In genomic region chr3:107630682-107631522, GRCm38 (mm10) we compare ENCODE assay signal across 8 mouse cellular contexts. TPM values are rescaled to one million over a fixed set of nuclear protein-coding genes. Genes with fewer than 3 reads are reported as not detected.
DNase-seq lines count a peak whose midpoint lies in the region; ATAC-seq lines count a peak whose summit lies in the region.

TSS of gene Gm10961 (plus strand) at chr3:107631322.

- intact Hi-C loops in left cerebral cortex, postnatal 4 days (cut with DNase I): no loop called here

- ATAC-seq in intestine, embryonic 16.5 days: peak; percentile 79

- DNase-seq in thymus, postnatal 0 days (ENCODE audit: low spot score): peak; percentile 16
- DNase-seq in thymus, postnatal 4 days: no peak
- DNase-seq in c-Kit-negative CD71-positive TER-119-positive erythroid progenitor cells, embryonic 14.5 days (ENCODE audit: low read depth, low spot score): peak; percentile 20
- peak; percentile 29 for DNase-seq in forelimb bud, embryonic 11.5 days (ENCODE audit: low read depth, low spot score)
- peak; percentile 77 for DNase-seq in left cerebral cortex, postnatal 4 days
- DNase-seq in midbrain, embryonic 10.5 days (ENCODE audit: low spot score): no peak
- DNase-seq in thymus, postnatal 25 days: no peak

- no peaks in the 10 kb centered on the region for H3K27me3 ChIP-seq in intestine, embryonic 16.5 days (replicated peaks; ENCODE audit: control insufficient read depth, insufficient read depth, low read length)
- no peaks in the 10 kb centered on the region for H3K27me3 ChIP-seq in midbrain, embryonic 10.5 days (ENCODE audit: low read depth, poor library complexity, severe bottlenecking)

- peak within 1 kb of the TSS; percentile 99 for H3K9ac ChIP-seq in intestine, embryonic 16.5 days (ENCODE audit: low read depth, low read length)

- peaks cover 9% of the 10 kb centered on the region; the same call in 1 of the 2 replicates for H3K36me3 ChIP-seq in intestine, embryonic 16.5 days (ENCODE audit: control insufficient read depth, insufficient read depth, low read length)
- peaks cover 40% of the 10 kb centered on the region for H3K36me3 ChIP-seq in midbrain, embryonic 10.5 days

- no peaks in the 10 kb centered on the region for H3K9me3 ChIP-seq in intestine, embryonic 16.5 days (ENCODE audit: control insufficient read depth, low read length)
- H3K9me3 ChIP-seq in midbrain, embryonic 10.5 days (replicated peaks): no peaks in the 10 kb centered on the region

- 0 out of 2 replicates have a peak, but pooled peaks cover 6% of the 10 kb centered on the region for H3K4me1 ChIP-seq in intestine, embryonic 16.5 days (ENCODE audit: control insufficient read depth, insufficient read depth, low read length)
- peaks cover 27% of the 10 kb centered on the region for H3K4me1 ChIP-seq in midbrain, embryonic 10.5 days

- peak within 1 kb of the TSS; percentile 99 for H3K4me3 ChIP-seq in intestine, embryonic 16.5 days (ENCODE audit: low read length)
- peak within 1 kb of the TSS; percentile 100 for H3K4me3 ChIP-seq in midbrain, embryonic 10.5 days

- peak within 1 kb of the TSS; percentile 76 for H3K4me2 ChIP-seq in intestine, embryonic 16.5 days (ENCODE audit: low read depth, low read length)

- WGBS in intestine, embryonic 16.5 days: 1% methylated on average over 48 of the region's 48 CpGs
- WGBS in midbrain, embryonic 10.5 days: under 1% methylated on average over 48 of the region's 48 CpGs

- H3K27ac ChIP-seq in intestine, embryonic 16.5 days (ENCODE audit: low read length): peak within 1 kb of the TSS; percentile 90
- H3K27ac ChIP-seq in midbrain, embryonic 10.5 days (replicated peaks): peak within 1 kb of the TSS; percentile 99

RNA-seq across cellular contexts. Expression of gene Gm10961, which starts in this region (rescaled TPM):
- not detected in 2 replicates for polyA plus RNA-seq in thymus, postnatal 0 days (2015; fragmentation: Nextera tagmentation; extraction: Ambion mirVana)
- not detected in 2 replicates for polyA plus RNA-seq in intestine, embryonic 16.5 days (2015; fragmentation: Nextera tagmentation; extraction: Ambion mirVana)
- not detected for total RNA-seq in left cerebral cortex, postnatal 4 days (2021)
- not detected in 2 replicates for polyA plus RNA-seq in midbrain, embryonic 10.5 days (2016; fragmentation: Nextera tagmentation; extraction: Ambion mirVana)

Comparison
In these comparisons a context has a peak if more than half of its experiments do, and no peak if none do; other contexts are left out.
1. Peak in DNase-seq in thymus, postnatal 0 days; RNA of the gene not detected or under 1 TPM.
2. Peak in ATAC-seq, H3K4me3 ChIP-seq, H3K27ac ChIP-seq, H3K9ac ChIP-seq and H3K4me2 ChIP-seq in intestine, embryonic 16.5 days; RNA of the gene not detected or under 1 TPM.
3. Peak in DNase-seq in left cerebral cortex, postnatal 4 days; RNA of the gene not detected or under 1 TPM.
4. DNase-seq: peak in c-Kit-negative CD71-positive TER-119-positive erythroid progenitor cells, embryonic 14.5 days (single experiment) and forelimb bud, embryonic 11.5 days (single experiment); none in thymus, postnatal 4 days (single experiment), midbrain, embryonic 10.5 days (single experiment) and thymus, postnatal 25 days (single experiment).